Mouse (Mus musculus) limb, embryonic 15.5 days (tissue): ENCODE data around the gene Mgat4a. TPM values are rescaled to one million over a fixed set of nuclear protein-coding genes. Genes with fewer than 3 reads are reported as not detected.

Experiments used
- ATAC-seq: fragments of 200-750 bp; cut with Nextera tagmentation; 2 replicates; pipeline ENCODE4 v1.8.0; 2017; ENCODE audit warnings: low read depth, moderate TSS enrichment; ENCODE audit not compliant: insufficient number of reproducible peaks, low FRiP score, low TSS enrichment
- H3K27ac ChIP-seq: fragments of 300-500 bp; sonication (generic); 2 replicates; pipeline ENCODE4 v1.5.1; 2015; ENCODE audit warnings: moderate library complexity, mild to moderate bottlenecking, inconsistent platforms
- H3K27me3 ChIP-seq: fragments of 300-500 bp; sonication (generic); 2 replicates; pipeline ENCODE4 v1.6.1; 2015; ENCODE audit warnings: inconsistent platforms
- H3K36me3 ChIP-seq: fragments of 300-500 bp; sonication (generic); 2 replicates; pipeline ENCODE4 v1.6.1; 2015; ENCODE audit warnings: inconsistent platforms
- H3K4me1 ChIP-seq: fragments of 300-500 bp; sonication (generic); 2 replicates; pipeline ENCODE4 v1.6.1; 2015; ENCODE audit warnings: inconsistent platforms
- H3K4me2 ChIP-seq: fragments of 300-500 bp; sonication (generic); 2 replicates; pipeline ENCODE4 v1.6.1; 2015; ENCODE audit warnings: mild to moderate bottlenecking, inconsistent platforms
- H3K4me3 ChIP-seq: fragments of 300-500 bp; sonication (generic); 2 replicates; pipeline ENCODE4 v1.5.1; 2015; ENCODE audit warnings: mild to moderate bottlenecking, inconsistent platforms
- H3K9ac ChIP-seq: fragments of 300-500 bp; sonication (generic); 2 replicates; pipeline ENCODE4 v1.6.1; 2015; ENCODE audit warnings: inconsistent platforms
- H3K9me3 ChIP-seq: fragments of 300-500 bp; sonication (generic); 2 replicates; pipeline ENCODE4 v1.6.1; 2016; ENCODE audit warnings: inconsistent platforms
- WGBS: fragments of 180-500 bp; shearing (Covaris S2); methylation state at CpG from one replicate; pipeline ENCODE4 v1.1.7; 2015; 5-methylcytosine and 5-hydroxymethylcytosine counted together
- polyA plus RNA-seq: library from polyadenylated mRNA; unstranded; fragments of >200 nt; fragmentation: Nextera tagmentation; extraction: Ambion mirVana; gene quantifications from 2 replicates; pipeline ENCODE4 v1.2.1, GENCODE M21; 2015

Gene Mgat4a
- 6.8 and 8.8 TPM in 2 replicates for polyA plus RNA-seq

GRCm38 (mm10) chr1:37540810-37541658, at the start of gene Mgat4a:
TSS of gene Mgat4a (minus strand) at chr1:37541016.
- H3K4me1 ChIP-seq = peaks cover 8% of the 10 kb centered on the region
- peak within 1 kb of the TSS; percentile 64 for H3K9ac ChIP-seq
- no peak within 1 kb of the TSS for H3K27ac ChIP-seq
- H3K4me3 ChIP-seq = peak within 1 kb of the TSS; percentile 79
- 2% methylated on average over 32 of the region's 72 CpGs for WGBS
- peaks cover 6% of the 10 kb centered on the region for H3K27me3 ChIP-seq
- no peaks in the 10 kb centered on the region for H3K9me3 ChIP-seq
- H3K36me3 ChIP-seq = no peaks in the 10 kb centered on the region
- ATAC-seq = peak; percentile 98
- peak within 1 kb of the TSS; percentile 91 for H3K4me2 ChIP-seq

- Histone ChIP-seq H3K27ac (peak overlapping the region; percentile 66), H3K4me1 (peaks cover 8% of the 10 kb centered on the region; the same call in 1 of the 2 replicates)
- WGBS = 74% methylated on average over 13 of the region's 13 CpGs
Measured at GRCm38 (mm10) chr1:37585809-37586480, 45.1 kb upstream of the Mgat4a start.

GRCm38 (mm10) chr1:37583795-37584464, 43.1 kb upstream of the Mgat4a start:
- no peaks in the 10 kb centered on the region for H3K27me3 ChIP-seq
- ATAC-seq = 0 out of 2 replicates have a peak, but pooled peaks have one; percentile 10
- H3K36me3 ChIP-seq = no peaks in the 10 kb centered on the region
- H3K27ac ChIP-seq = 0 out of 2 replicates have a peak overlapping the region, but pooled peaks have one; percentile 27
- H3K9ac ChIP-seq = no peak overlapping the region
- no peaks in the 10 kb centered on the region for H3K9me3 ChIP-seq
- no peak overlapping the region for H3K4me3 ChIP-seq
- WGBS = 43% methylated on average over 9 of the region's 9 CpGs
- no peak overlapping the region for H3K4me2 ChIP-seq
- H3K4me1 ChIP-seq = peaks cover 10% of the 10 kb centered on the region; the same call in 1 of the 2 replicates

More at GRCm38 (mm10) chr1:37585809-37586480, 45.1 kb upstream of the Mgat4a start:
- H3K4me2 ChIP-seq = no peak overlapping the region
- no peaks in the 10 kb centered on the region for H3K36me3 ChIP-seq
- H3K9me3 ChIP-seq = no peaks in the 10 kb centered on the region
- H3K9ac ChIP-seq = no peak overlapping the region
- no peak overlapping the region for H3K4me3 ChIP-seq
- no peak for ATAC-seq
- no peaks in the 10 kb centered on the region for H3K27me3 ChIP-seq

- H3K27me3 ChIP-seq = no peaks in the 10 kb centered on the region
- no peak overlapping the region for H3K4me2 ChIP-seq
- WGBS = 83% methylated on average over 8 of the region's 8 CpGs
- no peak overlapping the region for H3K27ac ChIP-seq
- H3K4me3 ChIP-seq = no peak overlapping the region
- no peaks in the 10 kb centered on the region for H3K9me3 ChIP-seq
- H3K36me3 ChIP-seq = no peaks in the 10 kb centered on the region
- no peak for ATAC-seq
- peaks cover 10% of the 10 kb centered on the region; the same call in 1 of the 2 replicates for H3K4me1 ChIP-seq
- no peak overlapping the region for H3K9ac ChIP-seq
Measured at GRCm38 (mm10) chr1:37583167-37583566, 42.4 kb upstream of the Mgat4a start.

- H3K9me3 ChIP-seq = no peaks in the 10 kb centered on the region
- no peak overlapping the region for H3K4me3 ChIP-seq
- H3K4me2 ChIP-seq = no peak overlapping the region
- H3K4me1 ChIP-seq = peaks cover 7% of the 10 kb centered on the region; the same call in 1 of the 2 replicates
- no peak for ATAC-seq
- no peak overlapping the region for H3K9ac ChIP-seq
- H3K36me3 ChIP-seq = no peaks in the 10 kb centered on the region
- H3K27ac ChIP-seq = no peak overlapping the region
- H3K27me3 ChIP-seq = no peaks in the 10 kb centered on the region
- 92% methylated on average over 13 of the region's 13 CpGs for WGBS
Measured at GRCm38 (mm10) chr1:37579686-37580085, 38.9 kb upstream of the Mgat4a start.

GRCm38 (mm10) chr1:37572528-37573272, 31.9 kb upstream of the Mgat4a start:
- no peak overlapping the region for H3K9ac ChIP-seq
- H3K4me2 ChIP-seq = no peak overlapping the region
- no peaks in the 10 kb centered on the region for H3K36me3 ChIP-seq
- no peaks in the 10 kb centered on the region for H3K4me1 ChIP-seq
- H3K9me3 ChIP-seq = no peaks in the 10 kb centered on the region
- no peak overlapping the region for H3K4me3 ChIP-seq
- WGBS = 73% methylated on average over 10 of the region's 10 CpGs
- no peak overlapping the region for H3K27ac ChIP-seq
- no peak for ATAC-seq
- no peaks in the 10 kb centered on the region for H3K27me3 ChIP-seq

GRCm38 (mm10) chr1:37568379-37568778, 27.6 kb upstream of the Mgat4a start:
- 85% methylated on average over 1 of the region's 1 CpGs for WGBS
- Histone ChIP-seq H3K4me3 (no peak overlapping the region), H3K27ac (no peak overlapping the region), H3K9me3 (no peaks in the 10 kb centered on the region), H3K36me3 (no peaks in the 10 kb centered on the region), H3K4me1 (no peaks in the 10 kb centered on the region), H3K27me3 (no peaks in the 10 kb centered on the region), H3K9ac (no peak overlapping the region), H3K4me2 (no peak overlapping the region)
- no peak for ATAC-seq

GRCm38 (mm10) chr1:37566754-37567153, 25.9 kb upstream of the Mgat4a start:
- Histone ChIP-seq H3K9me3 (no peaks in the 10 kb centered on the region), H3K4me1 (no peaks in the 10 kb centered on the region), H3K36me3 (no peaks in the 10 kb centered on the region), H3K4me2 (no peak overlapping the region), H3K9ac (no peak overlapping the region), H3K4me3 (no peak overlapping the region), H3K27ac (no peak overlapping the region), H3K27me3 (no peaks in the 10 kb centered on the region)
- 66% methylated on average over 4 of the region's 4 CpGs for WGBS
- ATAC-seq = no peak

GRCm38 (mm10) chr1:37566344-37566743, 25.5 kb upstream of the Mgat4a start:
- no peaks in the 10 kb centered on the region for H3K9me3 ChIP-seq
- no peak overlapping the region for H3K27ac ChIP-seq
- H3K4me2 ChIP-seq = no peak overlapping the region
- H3K36me3 ChIP-seq = no peaks in the 10 kb centered on the region
- no peak overlapping the region for H3K4me3 ChIP-seq
- H3K27me3 ChIP-seq = no peaks in the 10 kb centered on the region
- 68% methylated on average over 2 of the region's 2 CpGs for WGBS
- ATAC-seq = no peak
- no peaks in the 10 kb centered on the region for H3K4me1 ChIP-seq
- H3K9ac ChIP-seq = no peak overlapping the region

GRCm38 (mm10) chr1:37565396-37565795, 24.6 kb upstream of the Mgat4a start:
- 50% methylated on average over 6 of the region's 6 CpGs for WGBS
- no peak overlapping the region for H3K9ac ChIP-seq

GRCm38 (mm10) chr1:37561955-37562354, 21.1 kb upstream of the Mgat4a start:
- no peak overlapping the region for H3K27ac ChIP-seq
- 80% methylated on average over 3 of the region's 3 CpGs for WGBS
- H3K36me3 ChIP-seq = no peaks in the 10 kb centered on the region
- H3K9me3 ChIP-seq = no peaks in the 10 kb centered on the region
- no peaks in the 10 kb centered on the region for H3K27me3 ChIP-seq
- ATAC-seq = no peak
- H3K4me3 ChIP-seq = no peak overlapping the region
- H3K9ac ChIP-seq = no peak overlapping the region
- H3K4me1 ChIP-seq = no peaks in the 10 kb centered on the region
- H3K4me2 ChIP-seq = no peak overlapping the region

More at GRCm38 (mm10) chr1:37565396-37565795, 24.6 kb upstream of the Mgat4a start:
- Histone ChIP-seq H3K4me1 (no peaks in the 10 kb centered on the region), H3K27ac (no peak overlapping the region), H3K36me3 (no peaks in the 10 kb centered on the region), H3K9me3 (no peaks in the 10 kb centered on the region), H3K4me2 (no peak overlapping the region), H3K27me3 (no peaks in the 10 kb centered on the region), H3K4me3 (no peak overlapping the region)
- ATAC-seq = no peak
